In the genomic region with DNA sequence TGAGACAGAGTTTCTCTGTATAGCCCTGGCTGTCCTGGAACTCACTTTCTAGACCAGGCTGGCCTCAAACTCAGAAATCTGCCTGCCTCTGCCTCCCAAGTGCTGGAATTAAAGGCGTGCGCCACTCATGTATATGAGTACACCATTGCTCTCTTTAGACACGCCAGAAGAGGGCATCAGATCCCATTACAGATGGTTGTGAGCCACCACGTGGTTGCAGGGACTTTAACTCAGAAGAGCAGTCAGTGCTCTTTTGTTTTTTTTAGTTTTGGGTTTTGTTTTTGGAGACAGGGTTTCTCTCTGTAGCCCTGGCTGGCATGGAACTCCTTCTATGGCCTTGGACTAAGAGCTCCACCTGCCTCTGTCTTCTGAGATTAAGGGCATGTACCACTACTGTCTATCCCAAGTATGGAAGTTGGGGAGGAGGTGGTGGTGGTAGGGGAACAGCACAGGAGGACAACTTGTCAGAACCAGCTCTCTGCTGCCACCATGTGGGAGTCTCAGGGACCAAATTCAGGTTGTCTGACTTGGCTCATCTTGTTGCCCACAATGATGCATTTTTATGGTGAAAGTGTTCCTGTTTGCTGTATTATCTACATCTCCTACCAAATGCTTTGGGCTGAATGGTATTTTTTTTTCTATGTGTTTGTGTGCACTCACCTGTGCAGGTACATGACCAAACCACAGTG, we compare ENCODE assay signal across 8 mouse cellular contexts. TPM values are rescaled to one million over a fixed set of nuclear protein-coding genes. Genes with fewer than 3 reads are reported as not detected.
A peak's percentile ranks its signal among the peaks of the same experiment; 100 is the strongest.
DNase-seq lines count a peak whose midpoint lies in the region; ATAC-seq and TF ChIP-seq lines count a peak whose summit lies in the region.

No protein-coding gene starts in this region.

- 65% methylated on average over 4 of the region's 4 CpGs for WGBS in lung, embryonic 14.5 days

- no peak for ATAC-seq in lung, embryonic 14.5 days (ENCODE audit: insufficient read depth)

- no peaks in the 10 kb centered on the region for H3K27me3 ChIP-seq in lung, embryonic 14.5 days (ENCODE audit: insufficient read depth, low read length)

- peak; percentile 84 for TF ChIP-seq CTCF in lung, embryonic 14.5 days (IDR thresholded peaks at IDR 0.05; ENCODE audit: low read depth)

- no peak overlapping the region for H3K4me2 ChIP-seq in lung, embryonic 14.5 days

- no peaks in the 10 kb centered on the region for H3K4me1 ChIP-seq in lung, embryonic 14.5 days (ENCODE audit: insufficient read depth)

- H3K9ac ChIP-seq in lung, embryonic 14.5 days: no peak overlapping the region

- no peak overlapping the region for H3K4me3 ChIP-seq in lung, embryonic 14.5 days (ENCODE audit: low read depth, low read length)

- DNase-seq in A20 (ENCODE audit: low read depth, low spot score) (peak; percentile 92), ES-CJ7 (ENCODE audit: low read depth, low spot score) (peak; percentile 95)
- peak; percentile 67 for DNase-seq in cerebellum, adult 11-12 months
- DNase-seq in frontal cortex, postnatal 25 days (ENCODE audit: low spot score in 2 of 2): peak; percentile 74 to 76
- peak; percentile 85 to 91 for DNase-seq in kidney, postnatal 25 days
- DNase-seq in lung, embryonic 14.5 days: peak; percentile 90
- DNase-seq in right cerebral cortex, postnatal 10 days (ENCODE audit: low spot score in 2 of 2): peak; percentile 79 to 89
- DNase-seq in urinary bladder, postnatal 4 days (ENCODE audit: low spot score in 2 of 2): peak; percentile 63 to 82

- no peak overlapping the region for H3K27ac ChIP-seq in lung, embryonic 14.5 days (ENCODE audit: low read depth)

- H3K36me3 ChIP-seq in lung, embryonic 14.5 days (ENCODE audit: insufficient read depth): peaks cover 21% of the 10 kb centered on the region

- no peaks in the 10 kb centered on the region for H3K9me3 ChIP-seq in lung, embryonic 14.5 days (ENCODE audit: low read depth, low read length)

RNA-seq across cellular contexts. Expression of a gene that starts 4.1 kb away (rescaled TPM):
- polyA plus RNA-seq in lung, embryonic 14.5 days (2014; fragmentation: Nextera tagmentation; extraction: Ambion mirVana): 21.2 and 24.3 TPM in 2 replicates

RNA-seq across cellular contexts. Expression of a gene that starts 4.2 kb away (rescaled TPM):
- 20.1 and 20.3 TPM in 2 replicates for polyA plus RNA-seq in lung, embryonic 14.5 days (2014; fragmentation: Nextera tagmentation; extraction: Ambion mirVana)

RNA-seq across cellular contexts. Expression of a gene that starts 15.3 kb away (rescaled TPM):
- polyA plus RNA-seq in lung, embryonic 14.5 days (2014; fragmentation: Nextera tagmentation; extraction: Ambion mirVana): 52.8 and 54.7 TPM in 2 replicates

RNA-seq across cellular contexts. Expression of a gene that starts 20.1 kb away (rescaled TPM):
- polyA plus RNA-seq in lung, embryonic 14.5 days (2014; fragmentation: Nextera tagmentation; extraction: Ambion mirVana): 8.6 and 12.2 TPM in 2 replicates

RNA-seq across cellular contexts. Expression of a gene that starts 20.5 kb away (rescaled TPM):
- 26.0 and 33.7 TPM in 2 replicates for polyA plus RNA-seq in lung, embryonic 14.5 days (2014; fragmentation: Nextera tagmentation; extraction: Ambion mirVana)
